Mouse (Mus musculus) midbrain, postnatal 0 days (tissue): Measurements from ENCODE around the gene Rhof. TPM values are rescaled to one million over a fixed set of nuclear protein-coding genes. Genes with fewer than 3 reads are reported as not detected.

ENCODE experiments used
- ATAC-seq: fragments of 200-750 bp; cut with Nextera tagmentation; 2 replicates; pipeline ENCODE4 v1.8.0; 2017; ENCODE audit warnings: moderate number of reproducible peaks, mild to moderate bottlenecking, moderate TSS enrichment, moderate library complexity; ENCODE audit not compliant: low FRiP score
- DNase-seq: peaks from one replicate; pipeline ENCODE4 v3.0.0-alpha.2; 2015; ENCODE audit warnings: low spot score
- H3K27ac ChIP-seq: fragments of 300-500 bp; sonication (generic); 2 replicates; pipeline ENCODE4 v1.5.1; 2014; ENCODE audit warnings: low read depth, mild to moderate bottlenecking, low read length, mixed read lengths
- H3K27me3 ChIP-seq: fragments of 300-500 bp; sonication (generic); 2 replicates; pipeline ENCODE4 v1.6.1; 2014; ENCODE audit warnings: low read length, control low read depth, mixed read lengths; ENCODE audit not compliant: insufficient read depth
- H3K36me3 ChIP-seq: fragments of 300-500 bp; sonication (generic); 2 replicates; pipeline ENCODE4 v1.6.1; 2014; ENCODE audit warnings: low read length, control low read depth, mixed read lengths; ENCODE audit not compliant: insufficient read depth
- H3K4me1 ChIP-seq: fragments of 300-500 bp; sonication (generic); 2 replicates; pipeline ENCODE4 v1.6.1; 2014; ENCODE audit warnings: mild to moderate bottlenecking, control low read depth, antibody characterized with exemption, low read length, mixed read lengths; ENCODE audit not compliant: insufficient read depth
- H3K4me2 ChIP-seq: fragments of 300-500 bp; sonication (generic); 2 replicates; pipeline ENCODE4 v1.6.1; 2014; ENCODE audit warnings: low read depth, mild to moderate bottlenecking, low read length, mixed read lengths; ENCODE audit not compliant: poor library complexity, severe bottlenecking
- H3K4me3 ChIP-seq: fragments of 300-500 bp; sonication (generic); 2 replicates; pipeline ENCODE4 v1.5.1; 2014; ENCODE audit warnings: low read depth, mild to moderate bottlenecking, low read length, moderate library complexity
- H3K9ac ChIP-seq: fragments of 300-500 bp; sonication (generic); replicated peaks from 2 replicates; pipeline ENCODE4 v1.6.1; 2014; ENCODE audit warnings: mild to moderate bottlenecking, low read length, moderate library complexity, mixed read lengths; ENCODE audit not compliant: poor library complexity, severe bottlenecking
- H3K9me3 ChIP-seq: fragments of 300-500 bp; sonication (generic); 2 replicates; pipeline ENCODE4 v1.6.1; 2016; ENCODE audit warnings: low read length, control low read depth
- CTCF ChIP-seq: IDR thresholded peaks from 2 replicates; pipeline ENCODE4 v1.5.1; 2016; ENCODE audit warnings: antibody characterized with exemption, mild to moderate bottlenecking
- WGBS: fragments of 180-500 bp; shearing (Covaris S2); extraction: QIAGEN DNeasy Blood & Tissue Kit; methylation state at CpG from one replicate; pipeline ENCODE4 v1.1.7; 2014; 5-methylcytosine and 5-hydroxymethylcytosine counted together
- polyA plus RNA-seq: library from polyadenylated mRNA; unstranded; fragments of >200 nt; fragmentation: Nextera tagmentation; extraction: Ambion mirVana; gene quantifications from 2 replicates; pipeline ENCODE4 v1.2.1, GENCODE M21; 2015
- total RNA-seq: library from RNA; depleted of rRNA; stranded (reverse); fragments of >200 nt; gene quantifications from 2 replicates; pipeline ENCODE4 v1.2.3, GENCODE M21; 2014

The Rhof gene
- total and polyA plus RNA-seq, 2 experiments from 2014 or later: 41.7 to 47.8 TPM

DNA sequence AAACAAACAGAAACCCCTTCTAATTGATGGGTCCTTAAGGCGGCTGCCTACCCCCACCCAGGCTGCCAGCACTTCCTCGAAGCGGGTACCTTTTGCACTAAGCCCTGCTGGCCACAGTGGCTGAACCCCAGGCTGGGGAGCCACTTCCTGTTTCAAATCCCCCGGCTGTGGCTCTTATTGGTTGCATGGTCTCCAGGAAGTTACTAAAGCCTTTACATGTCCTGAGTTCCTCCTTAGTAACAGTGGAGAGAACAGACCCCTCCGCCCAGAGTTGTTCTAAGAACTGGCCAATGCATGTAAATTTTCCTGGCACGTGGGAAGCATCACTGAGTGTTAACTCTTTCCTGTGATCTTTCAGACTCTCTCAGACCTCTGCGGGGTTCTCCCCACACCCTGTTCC is 18.6 kb upstream of the Rhof start:
- ATAC-seq: no peak
- peaks cover 16% of the 10 kb centered on the region for H3K4me1 ChIP-seq
- H3K27ac ChIP-seq: no peak overlapping the region
- H3K4me2 ChIP-seq: peak overlapping the region; percentile 71
- H3K27me3 ChIP-seq: no peaks in the 10 kb centered on the region
- H3K36me3 ChIP-seq: peaks cover 56% of the 10 kb centered on the region
- H3K4me3 ChIP-seq: peak overlapping the region; percentile 37; the same call in 1 of the 2 replicates
- H3K9ac ChIP-seq: peak overlapping the region; percentile 54
- peak; percentile 80 for DNase-seq
- no peaks in the 10 kb centered on the region for H3K9me3 ChIP-seq
- TF ChIP-seq CTCF: no peak
- WGBS: 39% methylated on average over 7 of the region's 7 CpGs

DNA sequence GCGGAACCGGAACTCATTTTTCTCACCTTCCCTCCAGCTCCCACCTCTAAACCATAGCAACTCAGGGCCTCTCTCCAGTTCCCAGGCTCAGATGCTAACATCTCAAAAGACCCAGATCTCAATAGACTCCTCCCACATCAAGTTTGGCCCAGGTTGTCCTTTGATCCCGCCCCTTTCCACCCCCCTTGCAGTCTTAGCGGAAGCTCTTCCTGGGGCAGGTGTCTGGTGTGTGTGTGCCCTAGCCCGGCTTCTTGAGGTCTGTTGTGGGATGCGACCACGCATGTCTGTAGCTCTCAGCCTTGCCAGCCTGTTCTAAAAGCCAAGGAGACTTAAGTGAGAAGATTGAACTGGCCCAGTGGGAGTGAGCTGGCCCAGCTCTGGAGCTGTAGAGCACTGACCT is 18.1 kb upstream of the Rhof start:
- no peaks in the 10 kb centered on the region for H3K27me3 ChIP-seq
- H3K9ac ChIP-seq: peak overlapping the region; percentile 54
- peak overlapping the region; percentile 37 for H3K4me3 ChIP-seq
- peak overlapping the region; percentile 71 for H3K4me2 ChIP-seq
- DNase-seq (no peak), ATAC-seq (no peak)
- TF ChIP-seq CTCF: no peak
- 38% methylated on average over 7 of the region's 7 CpGs for WGBS
- no peaks in the 10 kb centered on the region for H3K9me3 ChIP-seq
- H3K36me3 ChIP-seq: peaks cover 57% of the 10 kb centered on the region
- no peak overlapping the region for H3K27ac ChIP-seq
- peaks cover 16% of the 10 kb centered on the region for H3K4me1 ChIP-seq

GRCm38 (mm10) chr5:123149451-123150400 is 17.2 kb upstream of the Rhof start:
- DNase-seq (peak; percentile 90), ATAC-seq (peak; percentile 82)
- H3K27me3 ChIP-seq: no peaks in the 10 kb centered on the region
- H3K27ac ChIP-seq: 0 out of 2 replicates have a peak overlapping the region, but pooled peaks have one; percentile 18
- H3K4me3 ChIP-seq: peak overlapping the region; percentile 37
- H3K4me1 ChIP-seq: peaks cover 22% of the 10 kb centered on the region
- H3K4me2 ChIP-seq: peak overlapping the region; percentile 71
- H3K36me3 ChIP-seq: peaks cover 58% of the 10 kb centered on the region
- peak overlapping the region; percentile 54 for H3K9ac ChIP-seq
- WGBS: 9% methylated on average over 19 of the region's 19 CpGs
- no peaks in the 10 kb centered on the region for H3K9me3 ChIP-seq
- TF ChIP-seq CTCF: peak; percentile 93

DNA sequence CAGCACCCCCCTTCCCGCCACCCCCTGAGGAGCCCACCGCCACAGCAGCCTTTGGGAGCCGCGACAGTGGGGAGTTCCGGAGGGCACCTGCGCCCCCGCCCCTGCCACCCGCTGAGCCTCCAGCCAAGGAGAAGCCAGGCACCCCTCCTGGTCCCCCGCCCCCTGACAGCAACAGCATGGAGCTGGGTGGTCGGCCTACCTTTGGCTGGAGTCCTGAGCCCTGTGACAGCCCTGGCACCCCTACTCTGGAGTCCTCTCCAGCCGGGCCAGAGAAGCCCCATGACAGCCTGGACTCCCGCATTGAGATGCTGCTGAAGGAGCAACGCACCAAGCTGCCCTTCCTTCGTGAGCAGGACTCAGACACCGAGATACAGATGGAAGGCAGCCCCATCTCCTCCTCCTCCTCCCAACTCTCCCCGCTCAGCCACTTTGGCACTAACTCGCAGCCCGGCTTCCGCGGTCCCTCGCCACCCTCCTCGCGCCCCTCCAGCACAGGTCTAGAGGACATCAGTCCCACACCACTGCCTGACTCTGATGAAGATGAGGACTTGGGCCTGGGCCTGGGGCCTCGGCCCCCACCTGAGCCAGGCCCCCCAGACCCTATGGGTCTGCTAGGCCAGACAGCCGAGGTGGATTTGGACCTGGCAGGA is 15.7 kb upstream of the Rhof start:
- no peak overlapping the region for H3K4me3 ChIP-seq
- no peaks in the 10 kb centered on the region for H3K9me3 ChIP-seq
- 79% methylated on average over 25 of the region's 25 CpGs for WGBS
- no peak for ATAC-seq
- H3K4me1 ChIP-seq: peaks cover 30% of the 10 kb centered on the region
- no peak for TF ChIP-seq CTCF
- H3K36me3 ChIP-seq: peaks cover 53% of the 10 kb centered on the region
- no peaks in the 10 kb centered on the region for H3K27me3 ChIP-seq
- DNase-seq: no peak
- H3K4me2 ChIP-seq: no peak overlapping the region
- H3K9ac ChIP-seq: no peak overlapping the region
- no peak overlapping the region for H3K27ac ChIP-seq

DNA sequence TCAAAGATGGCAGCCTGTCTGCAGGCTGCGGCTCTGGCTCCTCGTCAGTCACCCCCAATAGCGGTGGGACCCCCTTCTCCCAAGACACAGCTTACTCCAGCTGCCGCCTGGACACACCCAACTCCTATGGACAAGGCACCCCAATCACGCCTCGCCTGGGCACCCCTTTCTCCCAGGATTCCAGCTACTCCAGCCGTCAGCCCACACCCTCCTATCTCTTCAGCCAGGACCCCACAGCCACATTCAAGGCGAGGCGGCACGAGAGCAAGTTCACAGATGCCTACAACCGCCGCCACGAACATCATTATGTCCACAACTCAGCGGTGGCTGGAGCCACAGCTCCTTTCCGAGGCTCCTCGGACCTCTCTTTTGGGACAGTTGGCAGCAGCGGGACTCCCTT is 15.1 kb upstream of the Rhof start:
- WGBS: 82% methylated on average over 17 of the region's 17 CpGs
- Histone ChIP-seq H3K36me3 (peaks cover 47% of the 10 kb centered on the region), H3K4me2 (no peak overlapping the region), H3K4me3 (no peak overlapping the region), H3K9me3 (no peaks in the 10 kb centered on the region), H3K9ac (no peak overlapping the region), H3K4me1 (peaks cover 30% of the 10 kb centered on the region), H3K27ac (no peak overlapping the region), H3K27me3 (no peaks in the 10 kb centered on the region)
- DNase-seq (no peak), ATAC-seq (no peak)
- no peak for TF ChIP-seq CTCF

GRCm38 (mm10) chr5:123146357-123146756 is 13.9 kb upstream of the Rhof start:
- H3K36me3 ChIP-seq: peaks cover 36% of the 10 kb centered on the region
- no peak for DNase-seq
- H3K9me3 ChIP-seq: no peaks in the 10 kb centered on the region
- H3K4me3 ChIP-seq: no peak overlapping the region
- no peak overlapping the region for H3K4me2 ChIP-seq
- WGBS: 85% methylated on average over 11 of the region's 11 CpGs
- no peak overlapping the region for H3K9ac ChIP-seq
- H3K27me3 ChIP-seq: no peaks in the 10 kb centered on the region
- H3K4me1 ChIP-seq: peaks cover 30% of the 10 kb centered on the region
- no peak overlapping the region for H3K27ac ChIP-seq
- no peak for TF ChIP-seq CTCF
- no peak for ATAC-seq
